Mouse (Mus musculus) bone marrow, adult 2 months (tissue): Measurements from ENCODE around the gene Mbd3.

Experiments
- CTCF ChIP-seq: fragments of 200-500 bp; IDR thresholded peaks from 2 replicates; pipeline ENCODE4 v1.5.1; 2011; ENCODE audit warnings: low read length, control low read depth; ENCODE audit not compliant: control insufficient read depth, insufficient read depth
- POLR2A ChIP-seq: fragments of 200-500 bp; IDR thresholded peaks from 2 replicates; pipeline ENCODE4 v1.6.1; 2011; ENCODE audit warnings: low read depth, mild to moderate bottlenecking, control low read depth, low read length, borderline replicate concordance; ENCODE audit not compliant: control insufficient read depth

DNA sequence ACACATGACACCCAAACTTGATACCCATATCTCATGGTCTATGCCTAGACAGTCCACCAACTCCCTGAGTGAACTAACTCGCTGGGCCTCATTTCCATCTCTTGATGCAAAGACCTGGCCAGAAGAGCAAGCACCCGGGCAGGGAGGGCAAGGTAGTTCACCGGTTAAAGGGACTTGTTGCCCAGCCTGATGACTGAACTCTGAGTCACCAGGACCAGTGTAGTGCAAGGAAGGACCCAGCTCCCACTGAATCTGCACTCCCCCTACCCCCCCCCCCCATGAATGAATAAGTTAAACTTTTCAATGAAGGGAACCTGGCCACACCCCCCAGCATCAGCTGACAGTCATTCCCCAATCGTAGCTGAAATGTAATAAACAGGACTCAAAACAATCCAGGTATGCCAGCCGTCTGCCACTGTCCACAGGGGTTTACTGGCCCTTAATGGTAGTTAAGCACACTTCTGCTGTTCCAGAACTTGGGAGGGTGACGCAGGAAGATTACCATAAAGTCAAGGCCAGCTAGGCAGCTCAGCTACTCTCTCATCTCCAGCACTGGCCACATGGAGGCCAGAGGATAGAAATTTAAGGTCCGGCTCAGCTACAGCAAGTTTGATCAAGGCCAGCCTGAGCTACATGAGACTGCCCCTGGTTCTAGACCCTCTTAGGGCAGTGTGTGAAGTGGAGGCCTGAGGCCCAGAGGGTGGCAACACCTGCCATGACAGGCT lies 16.5 kb downstream of the Mbd3 start:
- TF ChIP-seq CTCF: no peak
- no peak for TF ChIP-seq POLR2A
